Mouse (Mus musculus) MEL (cell line): ENCODE data around the gene Pomt1.

Experiments
- CHD1 ChIP-seq: IDR thresholded peaks from 2 replicates; pipeline ENCODE4 v1.6.1; 2012; ENCODE audit warnings: low read depth, mild to moderate bottlenecking, inconsistent platforms, low read length, improper control_type of control experiment
- USF2 ChIP-seq, 2 experiments: IDR thresholded peaks; 2 replicates each; pipeline ENCODE4 v1.6.1; 2011 to 2012; ENCODE audit warnings: improper control_type of control experiment in 2 of 2, low read length in 2 of 2, borderline replicate concordance in 1 of 2, inconsistent platforms in 1 of 2, low read depth in 1 of 2, mild to moderate bottlenecking in 1 of 2; ENCODE audit not compliant: insufficient read depth in 1 of 2

GRCm38 (mm10) chr2:32236760-32237487 is 534 bp downstream of the Pomt1 start:
- TF ChIP-seq USF2 (IDR thresholded peaks at IDR 0.05; ENCODE audit: borderline replicate concordance in 1 of 2, insufficient read depth in 1 of 2, low read depth in 1 of 2, low read length in 2 of 2) (no peak), CHD1 (peak; percentile 81; the same call in 1 of the 2 replicates)
